Mouse (Mus musculus): Measurements from ENCODE around the gene Anp32a. TPM values are rescaled to one million over a fixed set of nuclear protein-coding genes. Genes with fewer than 3 reads are reported as not detected.

The Anp32a gene
- total RNA-seq, 2 experiments from 2014 or later, result 66.9 to 86.5 TPM

GRCm38 (mm10) chr9:62401589-62401988 is 60.5 kb downstream of the Anp32a start:
- DNase-seq (ENCODE audit: low spot score), result no peak

GRCm38 (mm10) chr9:62406423-62407013 is 65.4 kb downstream of the Anp32a start:
- DNase-seq (ENCODE audit: low spot score), result no peak

- DNase-seq (ENCODE audit: low spot score), result no peak
Measured at GRCm38 (mm10) chr9:62407357-62408146, 66.5 kb downstream of the Anp32a start.

DNA sequence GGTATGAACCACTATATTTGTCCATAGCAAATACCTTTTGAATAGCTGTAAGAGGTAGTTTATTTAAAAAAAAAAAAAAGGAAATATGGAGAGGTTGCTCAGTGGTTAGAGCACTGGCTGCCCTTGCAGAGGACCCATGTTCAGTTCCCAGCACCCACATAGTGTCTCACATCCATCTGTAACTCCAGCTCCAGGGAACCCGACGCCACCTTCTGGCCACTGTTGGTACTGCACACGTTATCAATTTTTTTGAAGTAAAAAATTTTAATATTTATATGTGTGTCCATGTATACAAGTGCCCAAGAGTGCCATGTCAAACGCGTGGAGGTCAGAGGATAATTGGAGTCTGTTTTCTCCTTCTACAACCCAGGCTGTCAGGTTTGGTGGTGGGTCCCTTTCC is 77.6 kb downstream of the Anp32a start:
- no peak for DNase-seq (ENCODE audit: low spot score)

DNA sequence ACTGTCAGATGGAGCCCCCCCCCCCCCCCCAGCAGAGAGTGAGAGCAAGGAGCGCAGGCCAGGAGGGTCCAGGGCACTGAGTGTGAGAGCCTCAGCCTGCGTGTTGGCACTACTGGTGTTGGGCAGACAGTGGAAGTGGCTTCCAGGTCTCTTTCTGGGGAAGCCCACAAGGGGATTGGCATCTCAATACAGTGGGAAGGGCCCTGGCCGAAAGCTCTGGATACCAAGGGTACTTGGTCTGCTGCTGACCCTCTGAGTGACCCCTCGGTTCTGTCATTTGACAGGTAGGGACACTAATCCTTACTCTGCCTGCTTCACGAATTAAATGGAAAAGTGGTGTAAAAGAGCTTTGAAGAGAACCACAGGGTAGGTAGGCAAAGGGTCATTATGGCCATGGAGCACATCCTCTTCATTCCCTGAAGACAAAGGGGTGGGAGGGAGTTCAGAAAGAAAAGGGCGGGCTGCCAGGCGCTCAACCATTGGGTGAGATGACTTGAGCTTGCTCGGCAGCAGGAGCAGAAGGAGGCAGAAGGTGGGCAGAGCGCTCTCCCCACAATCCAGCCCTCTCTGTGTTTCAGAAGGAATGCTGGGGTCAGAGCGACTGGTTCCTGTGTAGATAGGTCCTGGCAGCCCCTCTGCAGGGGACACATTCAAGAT is 79.3 kb downstream of the Anp32a start:
- peak; percentile 39 for DNase-seq (ENCODE audit: low spot score)

DNA sequence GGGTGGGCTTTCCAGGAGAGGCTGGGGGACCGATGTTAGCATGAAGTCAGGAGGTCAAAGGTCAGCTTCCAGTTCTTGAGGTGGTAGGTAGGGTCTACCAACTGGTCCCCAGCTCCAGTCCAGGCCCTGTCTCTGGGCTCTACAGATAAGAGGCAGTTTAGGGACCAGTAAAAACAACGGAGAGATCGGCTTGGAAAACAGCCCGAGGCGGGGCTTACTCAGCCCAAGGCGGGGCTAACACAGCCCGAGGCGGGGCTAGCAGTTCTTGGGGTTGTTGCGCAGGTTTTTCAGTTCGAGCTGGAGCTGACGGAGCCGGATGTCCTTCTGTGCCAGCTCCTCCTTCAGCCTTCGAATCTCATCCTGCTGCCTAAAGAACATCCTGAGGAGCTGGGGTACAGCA is 79.9 kb downstream of the Anp32a start:
- peak; percentile 89 for DNase-seq (ENCODE audit: low spot score)

GRCm38 (mm10) chr9:62421911-62422310 is 80.8 kb downstream of the Anp32a start:
- no peak for DNase-seq (ENCODE audit: low spot score)

GRCm38 (mm10) chr9:62422926-62423325 is 81.8 kb downstream of the Anp32a start:
- no peak for DNase-seq (ENCODE audit: low spot score)

DNA sequence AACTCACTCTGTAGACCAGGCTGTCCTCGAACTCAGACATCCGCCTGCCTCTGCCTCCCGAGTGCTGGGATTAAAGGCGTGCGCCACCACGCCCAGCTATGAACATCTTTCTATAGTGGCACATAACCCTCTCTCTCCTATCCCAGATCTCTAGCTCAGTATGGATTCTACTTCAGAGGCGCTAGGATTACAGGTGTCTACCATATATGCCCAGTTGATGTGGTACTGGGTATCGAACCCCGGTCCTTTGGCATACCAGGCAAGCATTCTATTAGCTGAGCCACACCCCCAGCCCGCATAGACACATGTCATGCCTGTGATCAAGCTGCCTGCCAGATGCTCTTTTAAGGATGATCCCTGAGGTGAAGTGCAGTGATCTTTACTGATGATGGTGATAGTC is 82.8 kb downstream of the Anp32a start:
- no peak for DNase-seq (ENCODE audit: low spot score)

GRCm38 (mm10) chr9:62425265-62425664 is 84.2 kb downstream of the Anp32a start:
- no peak for DNase-seq (ENCODE audit: low spot score)

GRCm38 (mm10) chr9:62426021-62426420 is 84.9 kb downstream of the Anp32a start:
- no peak for DNase-seq (ENCODE audit: low spot score)

- DNase-seq (ENCODE audit: low spot score), result no peak
Measured at GRCm38 (mm10) chr9:62426531-62426930, 85.4 kb downstream of the Anp32a start.

GRCm38 (mm10) chr9:62427010-62427409 is 85.9 kb downstream of the Anp32a start:
- no peak for DNase-seq (ENCODE audit: low spot score)

Other genes with a start within 250 kb of the Anp32a start
- gene Glce, start 218.6 kb upstream of the Anp32a start, total RNA-seq (2021), result 1 to 10 TPM; 5.8 TPM
- not detected for gene Spesp1, start 59.1 kb upstream of the Anp32a start, total RNA-seq (2021)
- 1 to 10 TPM; 5.7 to 6.1 TPM for gene Coro2b, start 195.8 kb downstream of the Anp32a start, total RNA-seq (2021)

All from gastrocnemius, adult 18-20 months (tissue).